Mouse (Mus musculus): ENCODE results near the gene Slc9a4. TPM values are rescaled to one million over a fixed set of nuclear protein-coding genes. Genes with fewer than 3 reads are reported as not detected.

Slc9a4 gene
- 0.58 and 0.65 TPM in 2 replicates for total RNA-seq (2014; rRNA removed)
- polyA plus RNA-seq (2015; fragmentation: Nextera tagmentation; extraction: Ambion mirVana): 0.10 TPM in 1 of 2 replicates, not detected in the other

DNA sequence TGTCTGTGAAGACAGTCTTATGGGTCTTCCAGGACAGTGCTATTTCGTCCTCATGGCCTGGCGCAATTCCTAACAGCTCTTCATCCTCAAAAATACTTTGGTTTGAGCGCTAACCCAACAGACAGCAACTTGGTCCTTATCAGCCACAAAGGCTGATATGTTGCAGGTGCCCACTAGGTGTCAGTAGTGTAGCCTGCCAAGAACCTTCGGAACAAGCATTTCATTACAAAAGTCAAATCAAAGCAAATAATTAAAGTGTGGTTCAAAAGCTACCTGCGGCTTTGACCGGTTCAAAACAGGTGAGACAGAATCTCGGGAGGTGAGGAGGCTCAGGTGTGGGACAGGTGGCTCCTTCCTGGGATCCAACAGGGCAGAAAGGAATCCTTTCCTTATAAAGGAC, at the start of gene Slc9a4:
Gene Slc9a4 (plus strand): TSS at position 298 of the 400 bp plus-strand sequence.
- Histone ChIP-seq H3K9ac (replicated peaks; ENCODE audit: low read length) (no peak within 1 kb of the TSS), H3K9me3 (ENCODE audit: low read length) (no peaks in the 10 kb centered on the region), H3K27me3 (ENCODE audit: insufficient read depth, low read length) (no peaks in the 10 kb centered on the region), H3K36me3 (ENCODE audit: insufficient read depth, low read length) (no peaks in the 10 kb centered on the region), H3K4me1 (ENCODE audit: insufficient read depth, low read length) (no peaks in the 10 kb centered on the region), H3K27ac (no peak within 1 kb of the TSS), H3K4me2 (ENCODE audit: low read depth, low read length) (peak within 1 kb of the TSS; percentile 38), H3K4me3 (ENCODE audit: low read length) (no peak within 1 kb of the TSS)
- 16% methylated on average over 7 of the region's 7 CpGs for WGBS
- peak; percentile 90 for TF ChIP-seq CTCF (IDR thresholded peaks at IDR 0.05; ENCODE audit: low read depth)
- no peak for ATAC-seq
- DNase-seq (ENCODE audit: low spot score): peak; percentile 74

DNA sequence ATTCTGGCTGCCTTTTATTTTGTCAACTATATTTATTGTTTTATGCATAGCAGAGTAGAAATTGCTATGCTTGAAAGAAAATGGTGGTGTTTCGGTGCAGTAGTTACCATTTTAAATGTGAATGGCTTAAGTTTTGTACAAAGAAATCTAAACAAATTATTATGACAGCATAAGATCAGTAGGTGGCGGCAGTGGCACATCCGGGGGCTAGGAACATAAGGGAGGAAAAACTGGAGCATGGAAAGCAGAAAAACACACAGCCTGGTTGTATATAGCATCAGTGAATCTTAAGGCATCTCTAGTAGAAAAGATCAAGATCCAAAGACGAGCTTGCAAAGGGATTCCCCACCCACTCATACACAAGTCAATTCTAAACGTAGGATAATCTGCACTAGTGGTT, 42.3 kb upstream of the Slc9a4 start:
- Histone ChIP-seq H3K4me1 (ENCODE audit: insufficient read depth, low read length) (no peaks in the 10 kb centered on the region), H3K9me3 (ENCODE audit: low read length) (no peaks in the 10 kb centered on the region), H3K4me3 (ENCODE audit: low read length) (no peak overlapping the region), H3K36me3 (ENCODE audit: insufficient read depth, low read length) (no peaks in the 10 kb centered on the region), H3K27me3 (ENCODE audit: insufficient read depth, low read length) (no peaks in the 10 kb centered on the region), H3K9ac (replicated peaks; ENCODE audit: low read length) (no peak overlapping the region), H3K27ac (no peak overlapping the region), H3K4me2 (ENCODE audit: low read depth, low read length) (no peak overlapping the region)
- peak; percentile 43 for TF ChIP-seq CTCF (IDR thresholded peaks at IDR 0.05; ENCODE audit: low read depth)
- no peak for ATAC-seq
- peak; percentile 15 for DNase-seq (ENCODE audit: low spot score)
- 84% methylated on average over 5 of the region's 5 CpGs for WGBS

DNA sequence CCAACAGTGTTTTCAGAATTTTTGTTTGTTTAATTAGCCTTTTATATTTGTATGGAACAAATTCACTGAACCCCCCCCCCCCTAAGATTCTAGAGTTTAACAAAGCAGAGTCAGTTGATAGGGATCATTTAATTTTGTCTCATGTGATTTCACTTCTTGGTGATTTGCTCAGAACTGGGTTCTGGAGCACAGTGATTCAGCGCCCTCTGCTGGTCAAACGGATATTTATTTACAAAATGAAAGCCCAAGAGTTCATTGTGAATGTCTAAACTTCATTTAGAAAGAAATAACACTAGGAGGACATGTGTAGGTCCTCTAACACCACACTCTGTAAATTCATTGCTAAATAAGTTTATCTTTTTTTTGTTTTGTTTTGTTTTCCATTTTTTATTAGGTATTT, 35.2 kb upstream of the Slc9a4 start:
- no peaks in the 10 kb centered on the region for H3K9me3 ChIP-seq (ENCODE audit: low read length)
- peak; percentile 80 for TF ChIP-seq CTCF (IDR thresholded peaks at IDR 0.05; ENCODE audit: low read depth)
- no peaks in the 10 kb centered on the region for H3K36me3 ChIP-seq (ENCODE audit: insufficient read depth, low read length)
- H3K4me2 ChIP-seq (ENCODE audit: low read depth, low read length): no peak overlapping the region
- H3K27ac ChIP-seq: no peak overlapping the region
- DNase-seq (ENCODE audit: low spot score) (peak; percentile 89), ATAC-seq (peak; percentile 55; the same call in 1 of the 2 replicates)
- WGBS: 0% methylated on average over 2 of the region's 2 CpGs
- H3K4me1 ChIP-seq (ENCODE audit: insufficient read depth, low read length): no peaks in the 10 kb centered on the region
- H3K4me3 ChIP-seq (ENCODE audit: low read length): no peak overlapping the region
- H3K27me3 ChIP-seq (ENCODE audit: insufficient read depth, low read length): no peaks in the 10 kb centered on the region
- no peak overlapping the region for H3K9ac ChIP-seq (replicated peaks; ENCODE audit: low read length)

DNA sequence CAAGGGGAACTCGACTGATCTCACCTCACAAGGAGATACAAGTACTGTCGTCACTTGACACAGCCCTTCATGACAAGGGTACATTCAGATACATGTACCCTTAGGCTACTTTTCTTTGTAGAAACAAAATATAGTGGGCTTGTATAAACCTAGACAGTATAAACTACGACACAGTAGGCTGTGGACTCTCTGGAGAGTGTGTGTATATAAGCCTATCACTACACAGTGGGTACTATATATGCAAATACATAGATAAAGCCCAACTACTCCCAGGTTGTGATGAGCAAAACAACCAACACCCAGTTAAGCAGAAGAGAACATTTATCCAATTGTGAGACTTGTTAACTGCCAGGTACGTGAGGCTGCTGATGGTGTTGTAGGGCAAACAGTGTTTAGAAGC, 33.2 kb upstream of the Slc9a4 start:
- ATAC-seq (no peak), DNase-seq (ENCODE audit: low spot score) (no peak)
- no peak for TF ChIP-seq CTCF (IDR thresholded peaks at IDR 0.05; ENCODE audit: low read depth)
- H3K4me2 ChIP-seq (ENCODE audit: low read depth, low read length): no peak overlapping the region
- no peaks in the 10 kb centered on the region for H3K27me3 ChIP-seq (ENCODE audit: insufficient read depth, low read length)
- H3K27ac ChIP-seq: no peak overlapping the region
- no peaks in the 10 kb centered on the region for H3K4me1 ChIP-seq (ENCODE audit: insufficient read depth, low read length)
- WGBS: 69% methylated on average over 4 of the region's 4 CpGs
- H3K36me3 ChIP-seq (ENCODE audit: insufficient read depth, low read length): no peaks in the 10 kb centered on the region
- no peaks in the 10 kb centered on the region for H3K9me3 ChIP-seq (ENCODE audit: low read length)
- H3K4me3 ChIP-seq (ENCODE audit: low read length): no peak overlapping the region
- H3K9ac ChIP-seq (replicated peaks; ENCODE audit: low read length): no peak overlapping the region

DNA sequence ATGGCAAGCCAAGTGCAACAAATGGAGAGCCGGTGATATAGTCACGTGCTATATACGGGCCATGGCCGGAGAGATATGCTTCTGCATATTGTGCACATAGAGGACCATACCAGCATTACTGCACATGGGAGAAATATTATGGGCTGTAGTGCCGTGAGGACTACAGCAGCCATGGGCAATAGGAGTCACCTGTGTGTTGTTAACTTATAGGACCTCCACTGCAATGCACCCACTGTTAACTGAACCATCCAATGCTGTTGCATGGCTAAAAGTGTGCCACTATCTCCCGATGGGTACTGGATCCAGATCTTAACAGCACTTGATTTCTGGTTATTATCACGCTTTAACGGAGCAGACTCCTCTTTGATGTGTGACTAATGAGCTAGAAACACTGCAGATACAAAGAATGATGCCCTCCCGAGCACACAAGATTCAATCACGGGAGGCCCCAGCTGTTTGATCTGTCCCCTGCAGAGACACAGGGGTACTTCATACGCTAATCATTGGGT, 32.8 kb upstream of the Slc9a4 start:
- H3K4me3 ChIP-seq (ENCODE audit: low read length): no peak overlapping the region
- DNase-seq (ENCODE audit: low spot score) (peak; percentile 30), ATAC-seq (peak; percentile 59)
- 46% methylated on average over 11 of the region's 11 CpGs for WGBS
- H3K27me3 ChIP-seq (ENCODE audit: insufficient read depth, low read length): no peaks in the 10 kb centered on the region
- TF ChIP-seq CTCF (IDR thresholded peaks at IDR 0.05; ENCODE audit: low read depth): no peak
- H3K27ac ChIP-seq: no peak overlapping the region
- no peaks in the 10 kb centered on the region for H3K9me3 ChIP-seq (ENCODE audit: low read length)
- H3K4me1 ChIP-seq (ENCODE audit: insufficient read depth, low read length): no peaks in the 10 kb centered on the region
- no peak overlapping the region for H3K4me2 ChIP-seq (ENCODE audit: low read depth, low read length)
- H3K36me3 ChIP-seq (ENCODE audit: insufficient read depth, low read length): no peaks in the 10 kb centered on the region
- H3K9ac ChIP-seq (replicated peaks; ENCODE audit: low read length): no peak overlapping the region

DNA sequence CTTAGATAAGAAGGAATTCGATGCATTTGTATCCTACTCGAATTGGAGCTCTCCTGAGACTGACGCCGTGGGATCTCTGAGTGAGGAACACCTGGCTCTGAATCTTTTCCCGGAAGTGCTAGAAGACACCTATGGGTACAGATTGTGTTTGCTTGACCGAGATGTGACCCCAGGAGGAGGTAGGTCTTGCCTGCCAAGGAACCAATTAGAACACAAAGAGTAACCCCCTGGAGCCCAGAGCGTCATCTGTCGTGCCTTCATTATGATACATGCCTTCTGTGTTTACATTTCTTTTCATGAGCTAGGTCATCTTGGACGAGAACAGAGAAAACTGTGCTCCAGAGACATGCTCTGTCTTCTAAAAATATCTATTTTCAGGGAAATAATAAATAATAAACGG, 32.1 kb upstream of the Slc9a4 start:
- Histone ChIP-seq H3K27me3 (ENCODE audit: insufficient read depth, low read length) (no peaks in the 10 kb centered on the region), H3K4me1 (ENCODE audit: insufficient read depth, low read length) (no peaks in the 10 kb centered on the region), H3K4me2 (ENCODE audit: low read depth, low read length) (no peak overlapping the region), H3K9ac (replicated peaks; ENCODE audit: low read length) (no peak overlapping the region), H3K36me3 (ENCODE audit: insufficient read depth, low read length) (no peaks in the 10 kb centered on the region), H3K9me3 (ENCODE audit: low read length) (no peaks in the 10 kb centered on the region), H3K4me3 (ENCODE audit: low read length) (no peak overlapping the region), H3K27ac (no peak overlapping the region)
- peak; percentile 56; the same call in 1 of the 2 replicates for ATAC-seq
- no peak for TF ChIP-seq CTCF (IDR thresholded peaks at IDR 0.05; ENCODE audit: low read depth)
- peak; percentile 28 for DNase-seq (ENCODE audit: low spot score)
- 34% methylated on average over 10 of the region's 10 CpGs for WGBS

DNA sequence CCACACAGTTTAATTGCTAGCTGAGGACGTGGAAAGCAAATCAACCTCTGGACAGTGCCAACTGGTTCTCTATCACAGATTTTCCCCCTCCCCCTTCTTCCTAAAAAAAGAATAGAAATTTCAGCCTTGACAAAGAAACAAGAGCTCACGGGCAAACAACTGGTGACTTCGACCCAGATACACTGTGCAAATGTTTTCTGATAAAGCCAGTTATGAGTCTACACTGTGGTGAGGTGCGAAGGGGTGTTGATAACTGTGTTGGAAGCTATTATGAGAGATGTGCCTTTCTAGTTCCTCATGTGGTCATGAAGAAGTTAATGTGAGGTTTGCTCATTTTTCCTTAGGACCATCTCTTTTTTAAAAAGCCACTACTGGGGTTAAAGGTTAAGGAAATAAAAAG, 10.5 kb upstream of the Slc9a4 start:
- Histone ChIP-seq H3K27me3 (ENCODE audit: insufficient read depth, low read length) (no peaks in the 10 kb centered on the region), H3K4me3 (ENCODE audit: low read length) (no peak overlapping the region), H3K4me1 (ENCODE audit: insufficient read depth, low read length) (no peaks in the 10 kb centered on the region), H3K4me2 (ENCODE audit: low read depth, low read length) (no peak overlapping the region), H3K36me3 (ENCODE audit: insufficient read depth, low read length) (no peaks in the 10 kb centered on the region), H3K9ac (replicated peaks; ENCODE audit: low read length) (no peak overlapping the region), H3K27ac (no peak overlapping the region), H3K9me3 (ENCODE audit: low read length) (no peaks in the 10 kb centered on the region)
- ATAC-seq (no peak), DNase-seq (ENCODE audit: low spot score) (no peak)
- WGBS: 86% methylated on average over 4 of the region's 4 CpGs
- no peak for TF ChIP-seq CTCF (IDR thresholded peaks at IDR 0.05; ENCODE audit: low read depth)

Data from hindbrain, postnatal 0 days (tissue).